Mouse (Mus musculus): ENCODE measurements around the gene Olfr726. TPM values are rescaled to one million over a fixed set of nuclear protein-coding genes. Genes with fewer than 3 reads are reported as not detected.

The Olfr726 gene
- polyA plus RNA-seq (2021): not detected

- in situ Hi-C loops (cut with MboI; ENCODE audit: low pct_unique_long_range_greater_than_20kb): no loop called here
- ChIA-PET POLR2A (no interaction called here), CTCF (no interaction called here)
- ATAC-seq (no peak), DNase-seq (ENCODE audit: low read depth, low spot score) (no peak)
- TF ChIP-seq CTCF (IDR thresholded peaks at IDR 0.05): no peak
- H3K27me3 ChIP-seq: no peaks in the 10 kb centered on the region
Measured at GRCm38 (mm10) chr14:50090853-50091252, at the start of gene Olfr726. Gene Olfr726, minus strand, starts transcription at chr14:50090953.

GRCm38 (mm10) chr14:50122886-50123285, 32.1 kb upstream of the Olfr726 start, which contains the start of gene Olfr727:
Gene Olfr727, plus strand, starts transcription at chr14:50123186.
- POLR2A ChIA-PET: no interaction called here

GRCm38 (mm10) chr14:50062733-50063104, 28.0 kb downstream of the Olfr726 start:
- ChIA-PET CTCF (no interaction called here), POLR2A (no interaction called here)
- no peaks in the 10 kb centered on the region for H3K27me3 ChIP-seq
- no peak for TF ChIP-seq CTCF (IDR thresholded peaks at IDR 0.05)
- in situ Hi-C loops (cut with MboI; ENCODE audit: low pct_unique_long_range_greater_than_20kb): no loop called here
- ATAC-seq (no peak), DNase-seq (ENCODE audit: low read depth, low spot score) (no peak)

More at GRCm38 (mm10) chr14:50122886-50123285, 32.1 kb upstream of the Olfr726 start, which contains the start of gene Olfr727:
- H3K27me3 ChIP-seq: no peaks in the 10 kb centered on the region
- ATAC-seq (no peak), DNase-seq (ENCODE audit: low read depth, low spot score) (no peak)
- CTCF ChIA-PET: no interaction called here
- in situ Hi-C loops (cut with MboI; ENCODE audit: low pct_unique_long_range_greater_than_20kb): no loop called here
- TF ChIP-seq CTCF (IDR thresholded peaks at IDR 0.05): no peak

DNA sequence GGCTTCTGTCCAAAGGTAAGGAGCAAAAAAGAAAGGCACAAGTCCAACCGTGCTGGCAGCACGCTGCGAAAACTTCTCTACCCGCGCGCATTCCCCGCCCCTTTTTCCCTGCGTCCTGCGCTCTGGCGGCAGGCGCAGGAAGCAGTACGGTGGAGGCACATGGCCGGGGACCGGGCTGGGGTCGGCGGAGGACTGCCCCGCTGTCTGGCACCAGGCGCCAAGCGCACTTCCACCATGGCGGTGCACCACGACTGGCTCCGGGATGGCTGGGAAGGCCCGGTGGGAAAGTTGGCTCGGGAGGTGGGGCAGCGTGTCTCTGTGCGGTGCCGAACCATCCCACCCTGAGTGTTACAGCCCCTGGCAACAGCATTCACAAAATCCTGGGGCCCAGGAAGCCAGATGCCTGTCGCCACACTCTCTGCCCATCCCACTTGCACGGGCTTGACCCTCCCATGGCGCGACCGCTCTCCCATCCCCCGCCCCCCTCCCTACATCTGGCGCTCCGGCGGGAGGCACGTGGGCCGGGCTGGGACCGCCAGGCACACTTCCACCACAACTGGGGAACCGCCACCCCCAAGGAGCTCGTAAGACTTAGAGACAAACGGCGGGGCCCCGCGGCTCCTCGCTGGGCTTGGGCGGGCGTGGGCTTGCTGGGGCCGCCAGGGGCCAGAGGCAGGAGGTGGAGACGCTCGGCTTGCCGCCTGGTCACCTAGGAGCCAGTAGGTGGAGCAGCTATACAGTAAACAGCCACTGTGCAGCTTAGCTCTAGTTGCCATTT, 28.6 kb downstream of the Olfr726 start:
- H3K27me3 ChIP-seq: no peaks in the 10 kb centered on the region
- POLR2A ChIA-PET: no interaction called here
- DNase-seq (ENCODE audit: low read depth, low spot score) (no peak), ATAC-seq (peak; percentile 71)
- in situ Hi-C loops (cut with MboI; ENCODE audit: low pct_unique_long_range_greater_than_20kb): no loop called here
- TF ChIP-seq CTCF (IDR thresholded peaks at IDR 0.05): peak; percentile 23
- CTCF ChIA-PET: no interaction called here

DNA sequence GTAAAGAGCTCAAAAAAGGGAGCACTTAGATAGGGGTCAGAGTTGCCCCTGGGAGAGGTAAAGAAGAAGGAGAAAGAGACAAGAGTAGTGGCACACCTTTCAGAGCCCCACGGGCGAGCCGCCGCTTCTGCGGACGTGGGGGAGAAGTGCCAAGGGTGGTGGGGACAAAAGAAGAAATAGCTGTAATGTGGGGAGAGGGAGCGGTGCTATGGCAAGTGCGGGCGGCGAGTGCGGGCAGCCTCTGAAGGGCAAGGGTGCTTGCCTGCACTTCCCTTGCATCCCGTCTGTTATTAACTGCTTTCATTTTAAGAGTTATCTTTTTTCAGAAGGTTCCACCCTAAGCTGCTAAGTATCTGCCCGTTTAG, 29.2 kb downstream of the Olfr726 start:
- ATAC-seq: no peak
- no peak for DNase-seq (ENCODE audit: low read depth, low spot score)
- ChIA-PET POLR2A (no interaction called here), CTCF (no interaction called here)
- TF ChIP-seq CTCF (IDR thresholded peaks at IDR 0.05): no peak
- no peaks in the 10 kb centered on the region for H3K27me3 ChIP-seq
- in situ Hi-C loops (cut with MboI; ENCODE audit: low pct_unique_long_range_greater_than_20kb): no loop called here

- CTCF ChIA-PET: no interaction called here
- POLR2A ChIA-PET: no interaction called here
- ATAC-seq: no peak
- DNase-seq (ENCODE audit: low read depth, low spot score): no peak
- in situ Hi-C loops (cut with MboI; ENCODE audit: low pct_unique_long_range_greater_than_20kb): no loop called here
- no peaks in the 10 kb centered on the region for H3K27me3 ChIP-seq
- TF ChIP-seq CTCF (IDR thresholded peaks at IDR 0.05): no peak
Measured at GRCm38 (mm10) chr14:50061179-50061578, 29.6 kb downstream of the Olfr726 start.

GRCm38 (mm10) chr14:50040275-50040674, 50.5 kb downstream of the Olfr726 start, which contains the start of gene Olfr725:
Gene Olfr725, minus strand, starts transcription at chr14:50040375.
- H3K27me3 ChIP-seq: no peaks in the 10 kb centered on the region
- in situ Hi-C loops (cut with MboI; ENCODE audit: low pct_unique_long_range_greater_than_20kb): no loop called here
- ChIA-PET CTCF (no interaction called here), POLR2A (no interaction called here)
- TF ChIP-seq CTCF (IDR thresholded peaks at IDR 0.05): no peak
- no peak for ATAC-seq
- DNase-seq (ENCODE audit: low read depth, low spot score): no peak

Other genes with a start within 250 kb of the Olfr726 start
- not detected for gene Olfr722, start 189.0 kb downstream of the Olfr726 start, polyA plus RNA-seq (2021)
- gene Olfr723, start 159.2 kb downstream of the Olfr726 start, polyA plus RNA-seq (2021): not detected
- not detected for gene Olfr724, start 127.7 kb downstream of the Olfr726 start, polyA plus RNA-seq (2021)
- not detected for gene Olfr725, start 50.6 kb downstream of the Olfr726 start, polyA plus RNA-seq (2021)
- gene Olfr727, start 32.2 kb upstream of the Olfr726 start, polyA plus RNA-seq (2021): not detected
- gene Olfr728, start 51.7 kb upstream of the Olfr726 start, polyA plus RNA-seq (2021): not detected
- not detected for gene Olfr729, start 62.0 kb upstream of the Olfr726 start, polyA plus RNA-seq (2021)
- not detected for gene Olfr730, start 97.2 kb upstream of the Olfr726 start, polyA plus RNA-seq (2021)
- gene Olfr731, start 150.9 kb upstream of the Olfr726 start, polyA plus RNA-seq (2021): not detected
- not detected for gene Olfr732, start 193.3 kb upstream of the Olfr726 start, polyA plus RNA-seq (2021)
- gene Olfr733, start 210.6 kb upstream of the Olfr726 start, polyA plus RNA-seq (2021): not detected
- not detected for gene Olfr734, start 235.8 kb upstream of the Olfr726 start, polyA plus RNA-seq (2021)